Mouse (Mus musculus): Measurements from ENCODE around the gene Vmn2r8. TPM values are rescaled to one million over a fixed set of nuclear protein-coding genes. Genes with fewer than 3 reads are reported as not detected.
A peak's percentile ranks its signal among the peaks of the same experiment; 100 is the strongest.
"Not testable (repeated sequence)": the region's sequence is repeated elsewhere in the genome, so short reads cannot be mapped to it uniquely, and the experiment has no call there.

Gene Vmn2r8
- not detected for total RNA-seq (2021)

GRCm38 (mm10) chr5:108808750-108809149 is at the start of gene Vmn2r8:
Gene Vmn2r8, minus strand, starts transcription at chr5:108808850.
- intact Hi-C loops (cut with DNase I); DNase-seq (ENCODE audit: extremely low spot score in 1 of 2, low spot score in 2 of 2): not testable (repeated sequence)

GRCm38 (mm10) chr5:108852501-108852900 is 43.9 kb upstream of the Vmn2r8 start, which contains the start of gene Vmn2r9:
Gene Vmn2r9, minus strand, starts transcription at chr5:108852601.
- intact Hi-C loops (cut with DNase I): loop anchor here (10.0 kb wide), 1 partner anchor 232 kb away; no protein-coding TSS in a partner anchor
- not testable (repeated sequence) for DNase-seq (ENCODE audit: extremely low spot score in 1 of 2, low spot score in 2 of 2)

- intact Hi-C loops (cut with DNase I): no loop called here
- DNase-seq (ENCODE audit: extremely low spot score in 1 of 2, low spot score in 2 of 2): no peak
These were observed 40.8 kb upstream of the Vmn2r8 start for GRCm38 (mm10) chr5:108849466-108849865.

GRCm38 (mm10) chr5:108836156-108836555 is 27.5 kb upstream of the Vmn2r8 start:
- intact Hi-C loops (cut with DNase I): no loop called here
- no peak for DNase-seq (ENCODE audit: extremely low spot score in 1 of 2, low spot score in 2 of 2)

GRCm38 (mm10) chr5:108823276-108823675 is 14.6 kb upstream of the Vmn2r8 start:
- peak in 1 of 2 experiments; percentile 15 for DNase-seq (ENCODE audit: extremely low spot score in 1 of 2, low spot score in 2 of 2)

GRCm38 (mm10) chr5:108803646-108804045 is 5.0 kb downstream of the Vmn2r8 start:
- intact Hi-C loops (cut with DNase I): no loop called here
- DNase-seq (ENCODE audit: extremely low spot score in 1 of 2, low spot score in 2 of 2): no peak

More at GRCm38 (mm10) chr5:108823276-108823675, 14.6 kb upstream of the Vmn2r8 start:
- intact Hi-C loops (cut with DNase I): no loop called here

- intact Hi-C loops (cut with DNase I); DNase-seq (ENCODE audit: extremely low spot score in 1 of 2, low spot score in 2 of 2): not testable (repeated sequence)
These were observed 13.4 kb downstream of the Vmn2r8 start, which contains the start of gene Tmed11 for GRCm38 (mm10) chr5:108795263-108795662. Gene Tmed11, minus strand, starts transcription at chr5:108795363.

GRCm38 (mm10) chr5:108790385-108790784 is 18.3 kb downstream of the Vmn2r8 start:
- intact Hi-C loops (cut with DNase I): not testable (repeated sequence)

GRCm38 (mm10) chr5:108774630-108775306 is 33.9 kb downstream of the Vmn2r8 start, which contains the start of gene Rnf212:
Gene Rnf212, minus strand, starts transcription at chr5:108774982.
- peak in 1 of 2 experiments; percentile 13 for DNase-seq (ENCODE audit: extremely low spot score in 1 of 2, low spot score in 2 of 2)
- intact Hi-C loops (cut with DNase I): no loop called here

More at GRCm38 (mm10) chr5:108790385-108790784, 18.3 kb downstream of the Vmn2r8 start:
- peak in 1 of 2 experiments; percentile 15 for DNase-seq (ENCODE audit: extremely low spot score in 1 of 2, low spot score in 2 of 2)

GRCm38 (mm10) chr5:108760002-108760401 is 48.6 kb downstream of the Vmn2r8 start:
- intact Hi-C loops (cut with DNase I): no loop called here
- no peak for DNase-seq (ENCODE audit: extremely low spot score in 1 of 2, low spot score in 2 of 2)

GRCm38 (mm10) chr5:108758396-108758795 is 50.3 kb downstream of the Vmn2r8 start:
- intact Hi-C loops (cut with DNase I): no loop called here
- DNase-seq (ENCODE audit: extremely low spot score in 1 of 2, low spot score in 2 of 2): peak; percentile 9 to 29

- DNase-seq (ENCODE audit: extremely low spot score in 1 of 2, low spot score in 2 of 2); intact Hi-C loops (cut with DNase I): not testable (repeated sequence)
These were observed 57.4 kb downstream of the Vmn2r8 start for GRCm38 (mm10) chr5:108751258-108751657.

- no peak for DNase-seq (ENCODE audit: extremely low spot score in 1 of 2, low spot score in 2 of 2)
- intact Hi-C loops (cut with DNase I): no loop called here
These were observed 58.1 kb downstream of the Vmn2r8 start for GRCm38 (mm10) chr5:108750328-108751210.

GRCm38 (mm10) chr5:108744629-108745028 is 64.0 kb downstream of the Vmn2r8 start:
- DNase-seq (ENCODE audit: extremely low spot score in 1 of 2, low spot score in 2 of 2): no peak
- intact Hi-C loops (cut with DNase I): no loop called here

GRCm38 (mm10) chr5:108743856-108744255 is 64.8 kb downstream of the Vmn2r8 start:
- intact Hi-C loops (cut with DNase I): no loop called here
- DNase-seq (ENCODE audit: extremely low spot score in 1 of 2, low spot score in 2 of 2): no peak

GRCm38 (mm10) chr5:108742596-108742995 is 66.1 kb downstream of the Vmn2r8 start:
- intact Hi-C loops (cut with DNase I): no loop called here
- DNase-seq (ENCODE audit: extremely low spot score in 1 of 2, low spot score in 2 of 2): no peak

GRCm38 (mm10) chr5:108741844-108742243 is 66.8 kb downstream of the Vmn2r8 start:
- intact Hi-C loops (cut with DNase I): no loop called here
- DNase-seq (ENCODE audit: extremely low spot score in 1 of 2, low spot score in 2 of 2): no peak

Measured in left cerebral cortex, postnatal 10 days (tissue).